Mouse (Mus musculus) cerebellum, adult 8-10 months (tissue): ENCODE data around the gene Synpo2.
"Not testable (repeated sequence)": the region's sequence is repeated elsewhere in the genome, so short reads cannot be mapped to it uniquely, and the experiment has no call there.

Experiments used
- DNase-seq: peaks from one replicate; pipeline ENCODE4 v3.0.0; 2022

Gene Synpo2

DNA sequence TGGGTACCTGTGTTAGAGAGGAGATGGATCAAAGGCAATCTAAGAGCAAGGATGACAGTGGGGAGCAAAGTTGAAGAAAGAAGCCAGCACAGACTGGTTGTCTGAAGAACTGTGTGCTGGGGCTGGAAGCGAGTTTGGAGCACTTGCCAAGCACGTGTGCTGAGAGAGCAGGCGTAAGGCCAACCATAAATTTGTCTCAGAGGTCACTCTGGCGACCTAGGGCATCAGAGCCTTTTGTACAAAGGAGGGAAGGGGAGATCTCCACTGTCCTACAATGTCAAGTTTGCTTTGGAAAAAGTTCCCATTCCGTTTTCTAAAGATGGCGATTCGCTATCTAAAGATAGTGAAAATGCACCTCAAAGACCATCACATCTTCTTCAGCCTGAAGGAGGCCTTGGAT, 107.9 kb downstream of the Synpo2 start:
- DNase-seq = no peak

GRCm38 (mm10) chr3:123126741-123127140, 109.2 kb downstream of the Synpo2 start:
- DNase-seq = not testable (repeated sequence)

- DNase-seq = no peak
Measured at GRCm38 (mm10) chr3:123123817-123124216, 112.1 kb downstream of the Synpo2 start.

- no peak for DNase-seq
Measured at GRCm38 (mm10) chr3:123122151-123123030, 113.6 kb downstream of the Synpo2 start.

- DNase-seq = no peak
Measured at GRCm38 (mm10) chr3:123116903-123117302, 119.0 kb downstream of the Synpo2 start.

- DNase-seq = no peak
Measured at GRCm38 (mm10) chr3:123115770-123116527, 120.0 kb downstream of the Synpo2 start.

GRCm38 (mm10) chr3:123114001-123114635, 121.8 kb downstream of the Synpo2 start:
- no peak for DNase-seq

DNA sequence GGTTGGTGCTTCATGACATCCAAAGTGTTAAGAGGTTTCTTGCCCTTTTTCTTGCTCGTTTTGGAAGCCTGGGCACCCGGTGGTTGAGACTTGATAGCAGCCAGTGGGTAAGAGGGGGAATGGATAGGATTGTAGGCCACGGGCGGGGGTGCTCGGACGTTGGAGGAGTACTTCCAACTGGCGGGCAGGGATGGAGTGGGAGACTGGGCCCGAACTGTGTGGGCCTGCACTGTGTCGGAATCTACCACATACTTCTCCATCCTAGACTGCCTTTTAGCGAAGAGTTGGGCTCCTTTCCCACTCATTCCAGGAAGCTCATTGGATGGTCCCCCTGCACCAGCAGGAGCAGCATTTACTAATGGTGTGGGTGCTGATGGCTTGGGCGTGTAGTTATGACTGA, 123.2 kb downstream of the Synpo2 start:
- DNase-seq = no peak

DNA sequence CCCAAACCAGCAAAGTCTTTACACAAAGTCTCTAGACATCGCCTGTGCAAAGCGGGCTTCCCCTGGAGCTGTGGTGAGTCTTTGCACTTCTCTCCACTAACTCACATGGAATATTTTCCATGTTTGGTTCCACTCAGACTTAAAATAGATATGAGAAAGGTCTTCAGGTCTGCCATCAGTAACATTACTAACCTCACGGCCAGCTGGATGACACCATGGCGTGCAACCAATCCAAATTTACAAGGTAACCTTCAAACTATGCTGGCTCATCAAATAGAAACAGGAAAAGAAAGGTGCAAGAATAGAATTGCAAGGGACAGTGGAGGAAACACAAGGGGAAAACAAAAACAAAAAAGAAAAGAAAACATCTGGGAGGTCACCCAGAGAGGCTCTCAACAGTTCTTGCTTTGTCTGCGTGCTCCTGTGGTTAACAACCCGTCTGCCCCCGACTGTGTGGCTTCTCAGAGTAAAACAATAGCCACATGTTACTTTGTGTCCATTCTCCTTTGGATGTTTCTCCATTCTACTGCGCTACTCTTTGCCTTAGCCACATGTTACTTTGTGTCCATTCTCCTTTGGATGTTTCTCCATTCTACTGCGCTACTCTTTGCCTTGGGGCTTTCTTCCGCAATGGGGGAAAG, 124.8 kb downstream of the Synpo2 start:
- no peak for DNase-seq

DNA sequence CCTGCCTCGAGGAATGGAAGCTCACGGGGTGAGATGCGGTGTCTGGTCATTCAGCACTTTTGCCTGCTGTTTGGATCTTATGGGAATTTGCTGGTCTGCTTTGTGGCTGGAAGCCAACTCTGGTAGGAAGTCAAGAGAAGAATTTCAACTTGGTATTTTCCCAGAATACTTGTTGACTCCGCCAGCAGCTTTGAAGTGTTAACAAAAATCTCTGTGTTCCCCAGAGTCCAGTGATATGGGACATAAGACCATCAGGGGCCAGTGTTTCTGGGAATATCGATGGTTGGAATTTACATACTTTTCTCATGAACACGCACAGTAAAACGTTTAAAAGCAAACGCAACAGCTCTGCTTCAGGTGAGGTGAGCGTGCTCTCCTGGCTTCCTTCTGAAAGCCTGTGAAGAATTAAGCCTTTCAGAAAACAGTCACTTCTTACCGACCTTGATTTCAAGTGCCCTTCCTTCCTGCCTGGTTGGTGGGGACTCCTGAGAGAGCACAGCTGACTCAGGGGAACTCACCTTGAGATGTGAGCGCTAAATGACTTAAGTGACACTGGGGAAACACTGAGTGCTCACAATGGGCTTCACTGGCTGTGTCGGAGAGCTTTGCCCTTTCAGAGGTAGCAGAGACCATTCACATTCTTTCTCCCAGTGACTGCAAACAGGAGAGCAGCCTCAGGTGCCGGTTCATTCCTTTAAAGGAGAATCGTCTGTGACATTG, 128.0 kb downstream of the Synpo2 start:
- no peak for DNase-seq

DNA sequence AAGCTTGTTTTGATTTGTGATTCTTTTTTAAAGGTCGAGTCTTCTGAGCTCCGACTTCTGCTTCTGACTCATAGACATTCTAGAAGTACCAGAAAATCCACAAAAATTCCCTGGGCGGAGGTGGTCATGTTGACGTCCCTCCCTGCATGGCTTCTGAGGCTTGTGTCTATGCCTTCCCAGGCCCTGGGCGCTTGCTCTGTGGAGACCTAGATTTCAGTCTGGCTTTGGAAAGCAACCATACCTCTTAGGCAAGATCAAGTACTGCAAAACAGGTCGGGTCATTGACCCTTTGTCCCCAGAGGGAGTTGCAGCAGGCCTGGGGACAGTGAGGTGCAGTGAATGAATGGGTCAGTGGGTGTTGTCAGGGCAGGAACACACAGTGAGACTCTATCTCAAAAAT, 131.6 kb downstream of the Synpo2 start:
- no peak for DNase-seq

DNA sequence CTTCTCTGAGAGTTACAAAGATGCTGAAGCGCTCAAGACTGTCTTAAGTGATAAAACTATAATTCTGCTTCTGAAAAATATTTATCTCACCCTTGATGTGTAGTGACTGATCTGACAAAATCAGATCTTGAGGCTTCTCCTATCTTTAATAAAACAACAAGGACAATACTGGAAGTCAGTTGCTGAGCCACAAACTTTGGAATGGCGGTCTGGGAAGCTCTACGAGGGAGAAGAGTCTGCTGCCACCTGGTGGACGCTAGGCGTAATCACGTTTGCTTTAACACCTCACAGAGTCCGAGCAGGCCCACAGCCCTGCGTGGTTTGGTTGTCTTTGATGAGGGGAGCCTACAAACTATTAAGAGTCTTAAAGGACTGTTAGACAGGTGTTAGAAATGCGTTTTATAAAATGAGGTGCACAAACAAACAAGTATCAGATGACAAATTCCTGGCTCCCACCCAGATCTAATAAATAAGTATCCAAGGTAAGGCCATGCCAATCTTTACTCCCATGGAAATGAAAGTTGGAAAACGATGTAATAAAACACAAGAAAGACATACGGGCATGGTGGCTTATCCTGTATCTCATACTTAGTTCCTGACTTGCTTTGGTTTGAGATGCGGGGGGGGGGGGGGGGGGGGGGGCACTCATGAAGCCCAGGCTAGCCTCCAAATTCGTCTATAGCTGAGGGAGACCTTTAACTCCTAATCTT, 132.6 kb downstream of the Synpo2 start:
- peak; percentile 60 for DNase-seq

GRCm38 (mm10) chr3:123101761-123102160, 134.2 kb downstream of the Synpo2 start:
- no peak for DNase-seq

- no peak for DNase-seq
Measured at GRCm38 (mm10) chr3:123095111-123095510, 140.8 kb downstream of the Synpo2 start.

GRCm38 (mm10) chr3:123093640-123094361, 142.1 kb downstream of the Synpo2 start:
- DNase-seq = no peak

GRCm38 (mm10) chr3:123092913-123093639, 142.9 kb downstream of the Synpo2 start:
- DNase-seq = no peak

GRCm38 (mm10) chr3:123092442-123092841, 143.5 kb downstream of the Synpo2 start:
- no peak for DNase-seq

DNA sequence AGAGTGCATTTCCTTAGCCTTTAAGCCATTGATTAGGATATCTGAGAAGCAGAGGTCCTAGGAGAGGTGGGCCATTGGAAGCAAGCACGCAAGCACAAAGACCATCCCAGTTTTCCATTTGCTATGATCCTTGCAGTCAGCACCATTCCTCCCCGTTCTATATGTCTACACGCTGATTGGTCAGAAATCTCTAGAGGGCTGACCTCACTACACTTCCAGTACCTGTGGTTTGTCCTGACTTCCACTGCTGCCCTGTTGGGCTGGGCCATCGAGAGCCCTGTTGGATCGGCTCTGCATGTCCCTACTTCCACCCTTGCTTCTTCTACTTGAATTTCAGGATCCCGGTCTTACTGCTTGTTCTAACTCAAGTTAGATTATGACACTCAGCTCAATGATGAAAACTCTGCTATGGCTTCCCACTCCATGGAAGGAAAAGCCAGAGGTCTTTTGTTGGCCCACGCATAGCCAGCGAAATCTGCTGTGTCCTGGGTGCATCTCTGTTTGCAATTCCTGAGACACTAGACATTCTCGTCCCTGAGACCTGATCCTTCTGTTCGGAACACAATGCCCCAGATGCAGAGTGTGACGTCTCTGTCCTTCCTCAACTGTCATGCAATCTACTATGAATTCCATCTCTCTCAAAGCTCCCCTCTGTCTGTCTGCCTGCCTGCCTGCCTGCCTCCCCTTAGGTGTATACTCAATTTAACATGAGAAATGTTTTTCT, 146.5 kb downstream of the Synpo2 start:
- no peak for DNase-seq

GRCm38 (mm10) chr3:123088284-123088683, 147.7 kb downstream of the Synpo2 start:
- DNase-seq = no peak
